ENCODE assay signal across 16 mouse cellular contexts in the genomic region with DNA sequence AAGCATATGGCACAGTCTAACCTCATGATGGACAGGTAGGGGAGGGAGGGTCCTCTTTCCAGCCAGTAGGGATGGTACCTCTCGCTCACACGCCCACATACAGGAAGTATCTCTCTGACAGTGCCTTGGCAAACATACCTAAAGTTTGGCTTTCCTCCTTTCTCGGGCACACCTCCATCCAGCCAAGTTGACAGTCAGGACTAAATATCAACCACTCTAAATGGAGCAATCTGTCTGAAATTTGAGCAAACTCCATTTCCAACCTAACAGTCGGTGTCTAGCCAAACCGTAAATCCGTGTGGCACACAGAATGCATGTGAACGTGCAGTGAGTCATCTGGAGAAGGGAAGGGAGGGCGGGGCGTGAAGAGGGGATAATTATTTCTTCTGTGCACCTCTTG. TPM values are rescaled to one million over a fixed set of nuclear protein-coding genes. Genes with fewer than 3 reads are reported as not detected.
DNase-seq lines count a peak whose midpoint lies in the region; ATAC-seq lines count a peak whose summit lies in the region.
"Had no signal": no experiment of that assay in that cellular context is flagged by ENCODE, and none has a peak within 500 bp of the region (broad histone marks: within the 10 kb centered on the region; RNA-seq: fewer than 3 reads in every experiment).

No protein-coding gene starts in this region.

- no peak overlapping the region for H3K4me2 ChIP-seq in forebrain, embryonic 15.5 days (replicated peaks)
- no peak overlapping the region for H3K4me2 ChIP-seq in forebrain, embryonic 12.5 days
- H3K4me2 ChIP-seq in forebrain, embryonic 16.5 days (ENCODE audit: low read length): no peak overlapping the region
- H3K4me2 ChIP-seq: embryonic facial prominence, embryonic 12.5 days; heart, embryonic 13.5 days; liver, embryonic 13.5 days had no signal

- no peaks in the 10 kb centered on the region for H3K27me3 ChIP-seq in forebrain, embryonic 15.5 days
- H3K27me3 ChIP-seq in forebrain, embryonic 12.5 days: no peaks in the 10 kb centered on the region
- H3K27me3 ChIP-seq in forebrain, embryonic 16.5 days (replicated peaks; ENCODE audit: control insufficient read depth, insufficient read depth, low read length): no peaks in the 10 kb centered on the region
- H3K27me3 ChIP-seq: embryonic facial prominence, embryonic 12.5 days; heart, embryonic 13.5 days; liver, embryonic 13.5 days had no signal

- no peaks in the 10 kb centered on the region for H3K9me3 ChIP-seq in forebrain, embryonic 15.5 days
- no peaks in the 10 kb centered on the region for H3K9me3 ChIP-seq in forebrain, embryonic 12.5 days
- H3K9me3 ChIP-seq in forebrain, embryonic 16.5 days (ENCODE audit: control insufficient read depth, low read length): no peaks in the 10 kb centered on the region
- H3K9me3 ChIP-seq: embryonic facial prominence, embryonic 12.5 days; heart, embryonic 13.5 days; liver, embryonic 13.5 days had no signal

- H3K9ac ChIP-seq in forebrain, embryonic 15.5 days (replicated peaks): no peak overlapping the region
- H3K9ac ChIP-seq in forebrain, embryonic 12.5 days: no peak overlapping the region
- no peak overlapping the region for H3K9ac ChIP-seq in forebrain, embryonic 16.5 days (replicated peaks; ENCODE audit: low read depth, low read length)
- H3K9ac ChIP-seq: embryonic facial prominence, embryonic 12.5 days; heart, embryonic 13.5 days; liver, embryonic 13.5 days had no signal

- WGBS in forebrain, embryonic 15.5 days: 55% methylated on average over 9 of the region's 9 CpGs
- WGBS in forebrain, embryonic 12.5 days: 82% methylated on average over 9 of the region's 9 CpGs
- 51% methylated on average over 9 of the region's 9 CpGs for WGBS in forebrain, embryonic 16.5 days

- peaks cover 24% of the 10 kb centered on the region for H3K4me1 ChIP-seq in forebrain, embryonic 15.5 days
- 0 out of 2 replicates have a peak, but pooled peaks cover 8% of the 10 kb centered on the region for H3K4me1 ChIP-seq in forebrain, embryonic 12.5 days
- peaks cover 18% of the 10 kb centered on the region for H3K4me1 ChIP-seq in forebrain, embryonic 16.5 days (replicated peaks; ENCODE audit: control insufficient read depth, insufficient read depth, low read length)

- no peak overlapping the region for H3K4me3 ChIP-seq in forebrain, embryonic 15.5 days
- no peak overlapping the region for H3K4me3 ChIP-seq in forebrain, embryonic 12.5 days (replicated peaks)
- no peak overlapping the region for H3K4me3 ChIP-seq in forebrain, embryonic 16.5 days (replicated peaks; ENCODE audit: low read length)
- H3K4me3 ChIP-seq: embryonic facial prominence, embryonic 12.5 days; heart, embryonic 13.5 days; liver, embryonic 13.5 days had no signal

- peak; percentile 14 for DNase-seq in right cerebral cortex, postnatal 25 days
- no peak for DNase-seq in right cerebral cortex, postnatal 14 days
- no peak for DNase-seq in T-cell, adult 2 months (ENCODE audit: low spot score)
- no peak for DNase-seq in layer of hippocampus, adult 11-12 months (ENCODE audit: low spot score)
- DNase-seq: cerebellum, adult 11 months; cerebellum, postnatal 36 days; heart, postnatal 4 days; kidney, postnatal 10 days; layer of hippocampus, adult 9-11 months; liver, embryonic 13.5 days; thymus, postnatal 4 days had no signal

- ATAC-seq in forebrain, embryonic 15.5 days (replicated peaks): peak; percentile 60
- ATAC-seq in forebrain, embryonic 12.5 days (ENCODE audit: low FRiP score): no peak; the same call in 1 of the 2 replicates
- peak; percentile 63 for ATAC-seq in forebrain, embryonic 16.5 days

- H3K27ac ChIP-seq in forebrain, embryonic 15.5 days (replicated peaks): peak overlapping the region; percentile 81
- no peak overlapping the region for H3K27ac ChIP-seq in forebrain, embryonic 12.5 days
- H3K27ac ChIP-seq in forebrain, embryonic 16.5 days (ENCODE audit: low read length): peak overlapping the region; percentile 89
- H3K27ac ChIP-seq: embryonic facial prominence, embryonic 12.5 days; heart, embryonic 13.5 days; liver, embryonic 13.5 days had no signal

- H3K36me3 ChIP-seq in forebrain, embryonic 15.5 days: no peaks in the 10 kb centered on the region
- no peaks in the 10 kb centered on the region for H3K36me3 ChIP-seq in forebrain, embryonic 12.5 days (replicated peaks)
- no peaks in the 10 kb centered on the region for H3K36me3 ChIP-seq in forebrain, embryonic 16.5 days (ENCODE audit: control insufficient read depth, insufficient read depth)
- H3K36me3 ChIP-seq: embryonic facial prominence, embryonic 12.5 days; heart, embryonic 13.5 days; liver, embryonic 13.5 days had no signal

RNA-seq across cellular contexts. Expression of a gene that starts 54.0 kb away (rescaled TPM):
- polyA plus RNA-seq in forebrain, embryonic 15.5 days (2015; fragmentation: Nextera tagmentation; extraction: Ambion mirVana): 3,198 TPM in 2 replicates
- 2,759 and 2,920 TPM in 2 replicates for polyA plus RNA-seq in forebrain, embryonic 12.5 days (2016; fragmentation: Nextera tagmentation; extraction: Ambion mirVana)
- 3,453 and 3,528 TPM in 2 replicates for polyA plus RNA-seq in forebrain, embryonic 16.5 days (2015; fragmentation: Nextera tagmentation; extraction: Ambion mirVana)
